Mouse (Mus musculus): ENCODE measurements around the gene Abca2. TPM values are rescaled to one million over a fixed set of nuclear protein-coding genes. Genes with fewer than 3 reads are reported as not detected.

Abca2 gene
- polyA plus RNA-seq, 1 experiment from 2014 or later, result 17.3 TPM

DNA sequence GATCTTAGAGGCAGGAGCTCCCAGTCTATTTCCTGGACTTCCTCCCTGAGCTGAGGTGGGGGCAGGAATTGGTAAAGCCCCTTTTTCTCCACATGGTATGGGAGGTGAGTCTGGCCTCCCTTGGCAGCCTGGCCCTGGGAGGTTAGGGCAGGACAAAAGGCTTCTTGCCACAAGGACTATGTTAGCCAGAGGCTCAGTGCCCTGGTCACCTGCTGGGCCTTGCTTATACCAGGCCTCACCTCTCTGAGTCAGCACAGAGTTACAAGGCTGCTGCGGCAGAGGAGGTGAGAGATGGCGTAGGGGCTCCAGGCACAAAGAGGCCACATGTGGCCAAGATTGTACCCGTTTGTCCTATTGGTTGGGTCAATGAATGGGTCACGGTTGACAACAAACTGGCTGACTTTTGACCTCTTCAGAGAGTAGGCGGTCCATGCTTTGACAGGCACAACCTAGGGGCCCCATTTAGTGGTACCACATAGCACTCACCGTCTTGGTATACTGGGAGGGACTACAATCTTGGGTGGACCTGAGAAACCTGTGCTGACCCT, 2.9 kb downstream of the Abca2 start:
- Histone ChIP-seq H3K9ac (ENCODE audit: low read depth, low read length) (peak overlapping the region; percentile 43; the same call in 1 of the 2 replicates), H3K4me3 (ENCODE audit: low read depth, low read length) (no peak overlapping the region), H3K4me2 (ENCODE audit: low read length) (peak overlapping the region; percentile 76), H3K4me1 (ENCODE audit: control insufficient read depth, insufficient read depth, low read length) (peaks cover 22% of the 10 kb centered on the region), H3K27me3 (ENCODE audit: control insufficient read depth, insufficient read depth, low read depth, low read length) (no peaks in the 10 kb centered on the region), H3K27ac (ENCODE audit: low read length) (no peak overlapping the region), H3K9me3 (replicated peaks; ENCODE audit: control insufficient read depth, low read length, poor library complexity, severe bottlenecking) (no peaks in the 10 kb centered on the region), H3K36me3 (ENCODE audit: control insufficient read depth, insufficient read depth, low read length) (peaks cover 22% of the 10 kb centered on the region)
- WGBS, result 42% methylated on average over 6 of the region's 6 CpGs
- no peak for ATAC-seq

DNA sequence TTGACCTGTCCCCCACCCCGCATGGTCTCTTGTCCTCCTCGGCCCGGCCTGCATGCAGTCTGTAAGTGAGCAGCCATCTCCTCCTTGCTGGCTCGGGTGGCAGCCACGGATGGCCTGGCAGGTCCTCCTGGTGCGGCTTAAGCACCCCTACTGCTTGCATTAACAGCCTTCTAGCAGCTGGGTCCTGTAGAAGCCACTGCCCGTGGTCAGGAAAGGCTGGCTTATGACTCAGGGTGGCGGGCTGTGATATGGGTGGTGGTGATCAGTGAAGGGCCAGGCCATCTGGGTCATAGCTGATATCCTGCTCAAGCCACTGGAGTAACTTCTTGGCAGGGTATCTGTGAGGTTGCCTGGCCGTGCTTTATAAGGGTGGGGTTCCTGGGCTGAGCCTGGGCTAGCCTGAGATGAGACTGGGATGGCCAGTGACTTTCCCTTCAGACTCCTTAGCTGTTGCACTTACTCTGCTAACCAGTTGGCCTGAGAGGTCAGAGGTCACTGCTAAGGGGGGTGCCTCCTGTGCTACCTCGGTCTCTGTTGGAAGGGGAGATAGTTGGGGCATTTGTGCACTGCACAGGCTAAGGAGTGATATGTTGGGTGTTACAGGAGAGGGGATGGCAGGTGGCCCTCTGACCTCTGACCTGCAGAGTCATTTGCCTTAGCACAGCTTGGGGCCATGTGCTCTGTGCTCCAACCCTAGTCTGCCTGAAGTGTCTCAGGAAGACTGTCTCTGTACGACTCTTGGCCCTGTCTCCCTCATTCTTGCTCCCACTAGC, 4.0 kb downstream of the Abca2 start:
- no peak overlapping the region for H3K27ac ChIP-seq (ENCODE audit: low read length)
- ATAC-seq, result no peak
- peaks cover 22% of the 10 kb centered on the region for H3K4me1 ChIP-seq (ENCODE audit: control insufficient read depth, insufficient read depth, low read length)
- no peaks in the 10 kb centered on the region for H3K27me3 ChIP-seq (ENCODE audit: control insufficient read depth, insufficient read depth, low read depth, low read length)
- H3K9me3 ChIP-seq (replicated peaks; ENCODE audit: control insufficient read depth, low read length, poor library complexity, severe bottlenecking), result no peaks in the 10 kb centered on the region
- H3K4me3 ChIP-seq (ENCODE audit: low read depth, low read length), result no peak overlapping the region
- H3K9ac ChIP-seq (ENCODE audit: low read depth, low read length), result no peak overlapping the region
- H3K36me3 ChIP-seq (ENCODE audit: control insufficient read depth, insufficient read depth, low read length), result peaks cover 33% of the 10 kb centered on the region
- WGBS, result 83% methylated on average over 11 of the region's 11 CpGs
- no peak overlapping the region for H3K4me2 ChIP-seq (ENCODE audit: low read length)

DNA sequence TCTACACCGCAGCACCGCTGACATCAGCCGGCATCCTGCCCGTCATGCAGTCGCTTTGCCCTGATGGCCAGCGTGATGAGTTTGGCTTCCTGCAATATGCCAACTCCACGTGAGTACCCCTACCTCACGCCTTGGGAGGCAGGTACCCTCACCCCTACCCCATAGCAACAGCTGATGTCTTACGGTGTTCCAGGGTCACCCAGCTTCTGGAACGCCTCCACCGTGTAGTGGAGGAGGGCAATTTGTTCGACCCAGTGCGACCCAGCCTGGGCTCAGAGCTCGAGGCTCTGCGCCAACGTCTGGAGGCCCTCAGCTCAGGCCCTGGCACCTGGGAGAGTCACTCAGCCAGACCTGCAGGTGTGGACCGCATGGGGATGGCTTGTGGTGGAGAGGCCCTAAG, 4.6 kb downstream of the Abca2 start:
- no peaks in the 10 kb centered on the region for H3K27me3 ChIP-seq (ENCODE audit: control insufficient read depth, insufficient read depth, low read depth, low read length)
- H3K36me3 ChIP-seq (ENCODE audit: control insufficient read depth, insufficient read depth, low read length), result peaks cover 39% of the 10 kb centered on the region
- ATAC-seq, result no peak
- no peak overlapping the region for H3K4me2 ChIP-seq (ENCODE audit: low read length)
- no peak overlapping the region for H3K4me3 ChIP-seq (ENCODE audit: low read depth, low read length)
- H3K9me3 ChIP-seq (replicated peaks; ENCODE audit: control insufficient read depth, low read length, poor library complexity, severe bottlenecking), result no peaks in the 10 kb centered on the region
- H3K9ac ChIP-seq (ENCODE audit: low read depth, low read length), result no peak overlapping the region
- peaks cover 22% of the 10 kb centered on the region for H3K4me1 ChIP-seq (ENCODE audit: control insufficient read depth, insufficient read depth, low read length)
- no peak overlapping the region for H3K27ac ChIP-seq (ENCODE audit: low read length)
- WGBS, result 93% methylated on average over 17 of the region's 17 CpGs

DNA sequence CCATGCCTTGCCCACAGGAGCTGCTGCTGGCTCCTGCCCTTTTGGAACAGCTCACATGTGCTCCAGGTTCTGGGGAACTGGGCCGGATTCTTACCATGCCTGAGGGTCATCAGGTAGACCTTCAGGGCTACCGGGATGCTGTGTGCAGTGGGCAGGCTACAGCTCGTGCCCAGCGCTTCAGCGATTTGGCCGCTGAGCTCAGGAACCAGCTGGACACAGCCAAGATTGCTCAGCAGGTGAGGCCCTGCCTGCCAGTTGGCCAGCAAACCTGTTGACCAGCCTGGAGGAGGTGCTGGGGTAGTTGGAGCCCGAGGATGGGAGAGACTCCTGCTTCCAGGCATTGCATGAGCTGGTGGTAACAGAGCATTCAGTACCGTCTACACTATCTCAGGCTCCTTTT, 5.8 kb downstream of the Abca2 start:
- H3K36me3 ChIP-seq (ENCODE audit: control insufficient read depth, insufficient read depth, low read length), result peaks cover 49% of the 10 kb centered on the region
- no peaks in the 10 kb centered on the region for H3K9me3 ChIP-seq (replicated peaks; ENCODE audit: control insufficient read depth, low read length, poor library complexity, severe bottlenecking)
- H3K4me1 ChIP-seq (ENCODE audit: control insufficient read depth, insufficient read depth, low read length), result peaks cover 22% of the 10 kb centered on the region
- H3K27ac ChIP-seq (ENCODE audit: low read length), result no peak overlapping the region
- no peaks in the 10 kb centered on the region for H3K27me3 ChIP-seq (ENCODE audit: control insufficient read depth, insufficient read depth, low read depth, low read length)
- 91% methylated on average over 8 of the region's 8 CpGs for WGBS
- no peak overlapping the region for H3K4me2 ChIP-seq (ENCODE audit: low read length)
- H3K9ac ChIP-seq (ENCODE audit: low read depth, low read length), result no peak overlapping the region
- ATAC-seq, result no peak
- H3K4me3 ChIP-seq (ENCODE audit: low read depth, low read length), result no peak overlapping the region

DNA sequence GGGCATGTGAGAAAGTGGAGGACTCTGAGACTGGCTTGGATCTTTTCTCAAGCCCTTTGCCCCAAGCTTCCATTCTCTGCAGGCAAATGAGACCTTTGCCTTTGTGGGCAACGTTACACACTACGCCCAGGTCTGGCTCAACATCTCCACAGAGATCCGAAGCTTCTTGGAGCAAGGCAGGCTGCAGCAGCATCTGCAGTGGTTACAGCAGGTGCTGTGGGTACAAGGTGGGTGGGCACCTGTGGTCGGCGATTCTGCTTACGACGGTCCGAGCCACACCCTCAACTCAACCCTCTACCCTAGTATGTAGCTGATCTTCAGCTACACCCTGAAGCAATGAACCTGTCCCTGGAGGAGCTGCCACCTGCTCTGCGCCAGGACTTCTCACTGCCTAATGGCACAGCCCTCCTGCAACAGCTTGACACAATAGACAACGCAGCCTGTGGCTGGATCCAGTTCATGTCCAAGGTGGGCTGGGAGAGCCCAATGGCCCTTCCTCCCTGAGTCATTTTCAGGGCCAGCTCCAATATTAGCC, 7.8 kb downstream of the Abca2 start:
- H3K4me1 ChIP-seq (ENCODE audit: control insufficient read depth, insufficient read depth, low read length), result peaks cover 1% of the 10 kb centered on the region
- no peak overlapping the region for H3K27ac ChIP-seq (ENCODE audit: low read length)
- H3K4me2 ChIP-seq (ENCODE audit: low read length), result no peak overlapping the region
- no peak overlapping the region for H3K4me3 ChIP-seq (ENCODE audit: low read depth, low read length)
- no peaks in the 10 kb centered on the region for H3K27me3 ChIP-seq (ENCODE audit: control insufficient read depth, insufficient read depth, low read depth, low read length)
- 95% methylated on average over 10 of the region's 10 CpGs for WGBS
- no peaks in the 10 kb centered on the region for H3K9me3 ChIP-seq (replicated peaks; ENCODE audit: control insufficient read depth, low read length, poor library complexity, severe bottlenecking)
- no peak for ATAC-seq
- peaks cover 66% of the 10 kb centered on the region for H3K36me3 ChIP-seq (ENCODE audit: control insufficient read depth, insufficient read depth, low read length)
- no peak overlapping the region for H3K9ac ChIP-seq (ENCODE audit: low read depth, low read length)

DNA sequence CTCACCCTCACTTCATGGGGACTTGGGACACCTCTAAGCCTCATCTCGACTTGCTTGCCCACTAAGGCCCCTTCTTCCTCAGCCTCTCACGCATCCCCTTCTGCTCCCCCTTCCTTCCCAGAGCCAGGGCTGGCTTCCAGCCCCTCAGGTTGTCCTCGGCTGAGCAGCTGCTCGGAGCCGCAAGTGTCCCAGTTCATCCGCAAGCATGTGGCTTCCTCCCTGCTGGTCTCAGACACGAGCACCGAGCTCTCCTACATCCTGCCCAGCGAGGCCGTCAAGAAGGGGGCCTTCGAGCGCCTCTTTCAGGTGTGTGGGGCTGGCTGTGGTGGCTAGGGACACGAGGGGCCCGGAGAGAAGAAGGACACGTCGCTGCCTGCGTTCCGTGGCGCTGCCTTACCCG, 12.6 kb downstream of the Abca2 start:
- Histone ChIP-seq H3K4me1 (ENCODE audit: control insufficient read depth, insufficient read depth, low read length) (no peaks in the 10 kb centered on the region), H3K9ac (ENCODE audit: low read depth, low read length) (no peak overlapping the region), H3K27ac (ENCODE audit: low read length) (no peak overlapping the region), H3K9me3 (replicated peaks; ENCODE audit: control insufficient read depth, low read length, poor library complexity, severe bottlenecking) (no peaks in the 10 kb centered on the region), H3K4me2 (ENCODE audit: low read length) (no peak overlapping the region), H3K36me3 (ENCODE audit: control insufficient read depth, insufficient read depth, low read length) (peaks cover 85% of the 10 kb centered on the region), H3K27me3 (ENCODE audit: control insufficient read depth, insufficient read depth, low read depth, low read length) (no peaks in the 10 kb centered on the region), H3K4me3 (ENCODE audit: low read depth, low read length) (no peak overlapping the region)
- no peak for ATAC-seq
- 89% methylated on average over 20 of the region's 20 CpGs for WGBS

DNA sequence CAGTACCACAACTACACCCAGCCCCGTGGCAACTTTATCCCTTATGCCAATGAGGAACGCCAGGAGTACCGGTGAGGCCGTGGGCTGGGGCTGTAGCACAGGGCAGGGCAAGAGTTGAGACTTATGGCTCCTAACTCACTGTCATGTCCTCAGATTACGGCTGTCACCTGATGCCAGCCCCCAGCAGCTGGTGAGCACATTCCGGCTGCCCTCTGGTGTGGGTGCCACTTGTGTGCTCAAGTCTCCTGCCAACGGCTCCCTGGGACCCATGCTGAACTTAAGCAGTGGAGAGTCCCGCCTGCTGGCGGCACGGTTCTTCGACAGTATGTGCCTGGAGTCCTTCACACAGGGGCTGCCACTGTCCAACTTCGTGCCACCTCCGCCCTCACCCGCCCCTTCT, 14.2 kb downstream of the Abca2 start:
- no peak overlapping the region for H3K9ac ChIP-seq (ENCODE audit: low read depth, low read length)
- H3K4me2 ChIP-seq (ENCODE audit: low read length), result no peak overlapping the region
- ATAC-seq, result no peak
- peaks cover 81% of the 10 kb centered on the region for H3K36me3 ChIP-seq (ENCODE audit: control insufficient read depth, insufficient read depth, low read length)
- no peaks in the 10 kb centered on the region for H3K4me1 ChIP-seq (ENCODE audit: control insufficient read depth, insufficient read depth, low read length)
- H3K27me3 ChIP-seq (ENCODE audit: control insufficient read depth, insufficient read depth, low read depth, low read length), result no peaks in the 10 kb centered on the region
- no peaks in the 10 kb centered on the region for H3K9me3 ChIP-seq (replicated peaks; ENCODE audit: control insufficient read depth, low read length, poor library complexity, severe bottlenecking)
- WGBS, result 94% methylated on average over 14 of the region's 14 CpGs
- H3K4me3 ChIP-seq (ENCODE audit: low read depth, low read length), result no peak overlapping the region
- H3K27ac ChIP-seq (ENCODE audit: low read length), result no peak overlapping the region

DNA sequence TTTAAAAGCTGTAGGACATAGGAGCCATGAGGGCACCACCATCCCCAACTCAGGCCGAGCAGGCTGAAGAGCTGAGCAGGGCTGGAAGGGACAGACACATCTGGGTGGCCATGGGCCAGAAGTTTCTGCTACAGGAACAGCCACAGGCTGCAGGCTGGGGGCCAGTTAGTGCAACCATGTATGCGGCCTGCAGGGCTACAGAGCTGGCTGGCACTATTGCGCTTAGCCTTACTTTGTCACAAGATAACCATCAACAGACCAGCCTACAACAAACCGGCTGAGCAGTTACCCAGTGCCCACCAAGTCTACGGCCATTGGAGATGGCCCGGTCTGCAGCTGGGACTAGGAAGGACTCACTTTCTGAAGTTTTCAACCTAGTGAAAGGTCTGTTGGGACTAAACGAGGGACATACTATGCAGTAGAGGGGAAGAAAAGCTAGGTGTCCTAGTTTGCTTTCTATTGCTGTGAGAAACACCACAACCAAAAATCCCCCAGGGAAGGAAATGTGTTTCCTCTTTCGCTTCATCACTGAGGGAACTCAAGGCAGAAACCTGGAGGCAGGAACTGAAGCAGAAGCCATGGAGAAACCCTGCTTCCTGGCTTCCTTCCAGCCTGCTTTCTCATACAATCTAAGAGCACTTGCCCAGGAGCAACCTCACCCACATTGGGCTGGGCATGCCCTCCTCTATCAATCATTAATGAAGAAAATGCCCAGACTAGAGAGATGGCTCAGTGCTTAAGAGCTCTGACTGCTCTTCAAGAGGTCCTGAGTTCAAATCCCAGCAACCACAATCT, 22.5 kb downstream of the Abca2 start:
- WGBS, result 86% methylated on average over 8 of the region's 8 CpGs
- Histone ChIP-seq H3K9me3 (replicated peaks; ENCODE audit: control insufficient read depth, low read length, poor library complexity, severe bottlenecking) (no peaks in the 10 kb centered on the region), H3K9ac (ENCODE audit: low read depth, low read length) (no peak overlapping the region), H3K4me3 (ENCODE audit: low read depth, low read length) (no peak overlapping the region), H3K4me1 (ENCODE audit: control insufficient read depth, insufficient read depth, low read length) (no peaks in the 10 kb centered on the region), H3K27me3 (ENCODE audit: control insufficient read depth, insufficient read depth, low read depth, low read length) (no peaks in the 10 kb centered on the region), H3K27ac (ENCODE audit: low read length) (no peak overlapping the region), H3K36me3 (ENCODE audit: control insufficient read depth, insufficient read depth, low read length) (peaks cover 19% of the 10 kb centered on the region), H3K4me2 (ENCODE audit: low read length) (no peak overlapping the region)
- ATAC-seq, result no peak

DNA sequence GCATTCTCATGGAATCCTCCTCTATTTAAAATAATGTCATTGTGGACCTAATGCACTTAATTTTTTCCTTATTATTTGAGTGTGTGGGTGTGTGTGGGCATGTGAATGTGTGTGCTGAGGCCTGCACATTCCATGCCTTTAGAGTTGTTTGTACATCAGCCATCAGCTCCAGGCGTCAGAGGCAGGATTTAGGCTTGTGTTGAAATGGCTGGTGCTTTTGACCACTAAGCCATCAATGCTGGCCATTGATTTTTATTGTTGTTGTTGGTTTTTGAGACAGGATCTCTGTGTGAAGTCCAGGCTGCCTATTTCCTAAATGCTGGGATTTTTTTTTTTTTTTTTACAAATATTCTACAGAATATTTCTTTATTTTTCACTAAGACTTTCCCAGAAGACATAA, 24.4 kb downstream of the Abca2 start:
- Histone ChIP-seq H3K9me3 (replicated peaks; ENCODE audit: control insufficient read depth, low read length, poor library complexity, severe bottlenecking) (no peaks in the 10 kb centered on the region), H3K9ac (ENCODE audit: low read depth, low read length) (no peak overlapping the region), H3K27ac (ENCODE audit: low read length) (no peak overlapping the region), H3K4me3 (ENCODE audit: low read depth, low read length) (no peak overlapping the region), H3K36me3 (ENCODE audit: control insufficient read depth, insufficient read depth, low read length) (peaks cover 7% of the 10 kb centered on the region), H3K4me1 (ENCODE audit: control insufficient read depth, insufficient read depth, low read length) (no peaks in the 10 kb centered on the region), H3K4me2 (ENCODE audit: low read length) (no peak overlapping the region), H3K27me3 (ENCODE audit: control insufficient read depth, insufficient read depth, low read depth, low read length) (no peaks in the 10 kb centered on the region)
- 35% methylated on average over 1 of the region's 1 CpGs for WGBS
- no peak for ATAC-seq

Data from midbrain, embryonic 16.5 days (tissue).